Mouse (Mus musculus) lung, embryonic 14.5 days (tissue): ENCODE results near the gene Traf7. TPM values are rescaled to one million over a fixed set of nuclear protein-coding genes. Genes with fewer than 3 reads are reported as not detected.
A peak's percentile ranks its signal among the peaks of the same experiment; 100 is the strongest.

Source experiments
- ATAC-seq: fragments of 200-750 bp; cut with Nextera tagmentation; 2 replicates; pipeline ENCODE4 v1.8.0; 2017; ENCODE audit warnings: mild to moderate bottlenecking, moderate TSS enrichment, moderate library complexity; ENCODE audit not compliant: insufficient read depth
- DNase-seq: peaks from one replicate; pipeline ENCODE4 v3.0.0-alpha.2; 2015
- H3K27ac ChIP-seq: fragments of 300-500 bp; sonication (generic); 2 replicates; pipeline ENCODE4 v1.5.1; 2014; ENCODE audit warnings: low read depth, mild to moderate bottlenecking, moderate library complexity
- H3K27me3 ChIP-seq: fragments of 300-500 bp; sonication (generic); 2 replicates; pipeline ENCODE4 v1.6.1; 2014; ENCODE audit warnings: low read length, control low read depth; ENCODE audit not compliant: insufficient read depth
- H3K36me3 ChIP-seq: fragments of 300-500 bp; sonication (generic); 2 replicates; pipeline ENCODE4 v1.6.1; 2014; ENCODE audit warnings: control low read depth; ENCODE audit not compliant: insufficient read depth
- H3K4me1 ChIP-seq: fragments of 300-500 bp; sonication (generic); 2 replicates; pipeline ENCODE4 v1.6.1; 2014; ENCODE audit warnings: antibody characterized with exemption, control low read depth; ENCODE audit not compliant: insufficient read depth
- H3K4me2 ChIP-seq: fragments of 300-500 bp; sonication (generic); 2 replicates; pipeline ENCODE4 v1.6.1; 2014; ENCODE audit warnings: mild to moderate bottlenecking
- H3K4me3 ChIP-seq: fragments of 300-500 bp; sonication (generic); 2 replicates; pipeline ENCODE4 v1.5.1; 2014; ENCODE audit warnings: low read depth, low read length
- H3K9ac ChIP-seq: fragments of 300-500 bp; sonication (generic); 2 replicates; pipeline ENCODE4 v1.6.1; 2014
- H3K9me3 ChIP-seq: fragments of 300-500 bp; sonication (generic); 2 replicates; pipeline ENCODE4 v1.6.1; 2016; ENCODE audit warnings: low read depth, low read length, control low read depth
- CTCF ChIP-seq: IDR thresholded peaks from 2 replicates; pipeline ENCODE4 v1.5.1; 2016; ENCODE audit warnings: antibody characterized with exemption, low read depth
- WGBS: fragments of 180-500 bp; shearing (Covaris S2); extraction: QIAGEN DNeasy Blood & Tissue Kit; methylation state at CpG from one replicate; pipeline ENCODE4 v1.1.7; 2014; 5-methylcytosine and 5-hydroxymethylcytosine counted together
- polyA plus RNA-seq: library from polyadenylated mRNA; unstranded; fragments of >200 nt; fragmentation: Nextera tagmentation; extraction: Ambion mirVana; gene quantifications from 2 replicates; pipeline ENCODE4 v1.2.1, GENCODE M21; 2014

Gene Traf7
- polyA plus RNA-seq, 1 experiment from 2014 or later = 106 TPM

DNA sequence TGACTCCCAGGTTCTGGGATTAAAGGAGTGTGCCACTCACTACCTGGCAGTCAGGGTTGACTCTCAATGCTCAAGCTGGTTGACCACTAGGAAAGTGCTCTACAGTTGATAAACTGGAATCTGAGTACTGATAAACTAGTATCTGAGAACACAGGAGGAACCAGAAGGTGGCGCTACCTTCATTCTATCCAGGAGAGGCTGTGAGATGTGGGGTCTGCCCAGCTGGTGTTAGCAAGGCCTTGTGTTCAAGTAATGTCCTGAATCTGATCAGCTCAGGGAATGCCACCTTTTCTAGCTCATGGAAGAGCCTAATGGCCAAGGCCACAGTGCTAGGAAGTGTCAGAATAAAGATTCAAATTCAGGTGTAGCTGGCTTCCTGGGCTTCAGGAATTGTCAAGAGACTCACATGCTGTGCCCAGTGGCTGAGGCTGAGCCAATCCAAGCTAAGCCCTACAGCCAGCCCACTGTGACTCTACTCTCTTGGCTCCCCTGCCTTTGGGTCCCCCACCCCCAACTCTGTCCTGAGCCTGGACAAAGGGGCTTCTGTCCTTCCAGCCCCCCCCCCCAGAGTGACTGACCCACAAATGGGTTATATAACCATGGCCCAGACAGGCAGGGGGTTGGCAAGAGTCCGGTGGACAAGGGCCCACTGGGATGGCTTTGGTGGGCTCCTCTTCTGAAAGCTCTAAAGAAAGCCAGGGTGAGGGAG lies 33.0 kb downstream of the Traf7 start:
- Histone ChIP-seq H3K27me3 (peaks cover 5% of the 10 kb centered on the region), H3K9ac (no peak overlapping the region), H3K4me1 (no peaks in the 10 kb centered on the region), H3K4me2 (no peak overlapping the region), H3K36me3 (no peaks in the 10 kb centered on the region), H3K4me3 (no peak overlapping the region), H3K27ac (no peak overlapping the region), H3K9me3 (no peaks in the 10 kb centered on the region)
- WGBS = 37% methylated on average over 2 of the region's 2 CpGs
- TF ChIP-seq CTCF = peak; percentile 70
- ATAC-seq (no peak), DNase-seq (peak; percentile 79)

DNA sequence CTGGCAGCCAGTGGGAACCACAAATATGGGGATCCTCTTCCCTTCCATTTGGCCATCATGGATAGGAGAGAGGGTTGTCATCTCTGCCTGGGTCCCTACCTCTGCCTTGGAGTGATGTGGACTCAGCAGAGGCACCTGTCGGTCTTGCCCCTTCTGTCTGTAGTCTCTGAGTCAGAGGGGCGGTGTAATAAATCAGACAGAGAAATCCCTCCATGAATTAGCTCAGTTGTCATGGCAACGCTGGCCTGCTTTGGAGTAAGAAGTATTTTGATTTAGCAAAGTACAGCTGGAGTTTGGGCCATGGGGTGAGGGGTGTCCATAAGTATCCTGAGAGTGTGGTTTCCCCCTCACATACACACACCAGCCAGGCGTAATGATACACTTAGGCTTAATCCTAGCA lies 37.3 kb downstream of the Traf7 start:
- H3K9me3 ChIP-seq = no peaks in the 10 kb centered on the region
- ATAC-seq (no peak), DNase-seq (peak; percentile 57)
- 0 out of 2 replicates have a peak, but pooled peaks cover 3% of the 10 kb centered on the region for H3K4me1 ChIP-seq
- no peaks in the 10 kb centered on the region for H3K36me3 ChIP-seq
- H3K4me2 ChIP-seq = no peak overlapping the region
- H3K4me3 ChIP-seq = no peak overlapping the region
- 67% methylated on average over 4 of the region's 4 CpGs for WGBS
- H3K27me3 ChIP-seq = peaks cover 32% of the 10 kb centered on the region
- H3K9ac ChIP-seq = no peak overlapping the region
- TF ChIP-seq CTCF = no peak
- no peak overlapping the region for H3K27ac ChIP-seq

DNA sequence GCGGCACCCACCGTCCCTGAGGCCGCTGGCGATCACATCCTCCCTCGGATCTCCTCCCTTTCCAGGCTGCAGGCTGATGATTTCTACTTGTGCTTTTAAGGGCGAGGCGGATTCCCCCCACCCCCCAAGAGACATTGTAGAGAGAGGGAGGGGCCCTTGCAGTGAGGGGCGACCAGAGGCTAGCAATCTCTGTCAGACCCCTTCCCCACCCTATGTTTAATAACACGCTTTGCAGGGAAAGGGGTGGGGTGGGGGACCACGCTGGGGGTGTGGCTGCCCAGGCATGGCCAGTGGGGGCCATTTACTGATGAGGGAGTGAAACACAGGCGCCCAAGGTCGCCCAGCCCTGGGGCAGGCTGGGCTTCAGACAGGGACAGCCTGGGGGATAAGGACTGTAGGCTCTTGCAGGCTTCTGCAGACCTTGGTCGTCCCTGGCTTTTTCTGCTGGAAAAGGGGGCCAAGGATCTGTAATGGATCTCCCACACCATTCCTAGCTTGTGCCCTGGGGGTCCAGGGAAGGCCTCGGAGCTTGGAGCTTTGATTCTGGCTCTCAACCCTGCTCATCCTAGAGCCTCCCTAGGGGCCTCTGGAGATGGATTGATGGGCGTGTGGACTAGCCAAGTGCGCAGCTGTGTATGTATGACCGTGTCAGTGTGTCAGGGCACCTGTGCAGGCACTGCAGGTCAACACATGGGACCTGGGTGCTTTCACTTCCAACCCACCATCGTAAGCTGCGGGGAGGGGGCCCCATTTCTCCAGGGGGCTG lies 38.3 kb downstream of the Traf7 start:
- Histone ChIP-seq H3K9ac (peak overlapping the region; percentile 65), H3K36me3 (no peaks in the 10 kb centered on the region), H3K4me1 (0 out of 2 replicates have a peak, but pooled peaks cover 4% of the 10 kb centered on the region), H3K27ac (no peak overlapping the region), H3K27me3 (peaks cover 32% of the 10 kb centered on the region), H3K4me2 (peak overlapping the region; percentile 100), H3K4me3 (peak overlapping the region; percentile 61), H3K9me3 (no peaks in the 10 kb centered on the region)
- no peak for TF ChIP-seq CTCF
- ATAC-seq (peak; percentile 40; the same call in 1 of the 2 replicates), DNase-seq (no peak)
- WGBS = 19% methylated on average over 19 of the region's 19 CpGs

DNA sequence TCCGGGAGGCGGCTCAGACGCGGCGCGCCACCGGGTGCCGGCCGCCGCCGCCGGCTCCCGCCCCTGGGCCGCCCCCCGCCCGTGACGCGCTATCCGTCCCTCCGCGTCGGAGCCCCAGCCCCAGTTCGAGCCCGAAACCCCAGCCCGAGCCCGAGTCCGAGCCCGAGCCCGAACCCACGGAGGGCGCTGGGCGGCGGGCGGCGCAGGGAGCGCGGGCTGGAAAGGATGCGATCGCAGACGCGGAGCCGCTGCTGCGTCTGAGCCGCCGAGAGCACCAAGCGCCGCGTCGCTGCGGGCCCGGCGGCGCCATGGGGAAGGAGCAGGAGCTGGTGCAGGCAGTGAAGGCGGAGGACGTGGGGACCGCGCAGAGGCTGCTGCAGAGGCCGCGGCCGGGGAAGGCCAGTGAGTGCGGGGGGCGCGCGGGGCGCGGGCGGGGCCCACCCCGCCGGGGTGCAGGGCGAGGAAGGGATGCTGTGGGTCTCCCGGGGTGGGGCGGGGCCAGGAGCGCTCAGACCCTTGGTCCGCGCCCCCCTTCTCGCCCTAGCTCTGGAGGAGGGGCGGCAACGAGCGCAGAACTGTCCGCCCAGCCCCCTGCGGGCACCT lies 39.0 kb downstream of the Traf7 start:
- TF ChIP-seq CTCF = no peak
- H3K27me3 ChIP-seq = peaks cover 32% of the 10 kb centered on the region
- WGBS = under 1% methylated on average over 60 of the region's 81 CpGs
- 0 out of 2 replicates have a peak, but pooled peaks cover 4% of the 10 kb centered on the region for H3K4me1 ChIP-seq
- peak overlapping the region; percentile 100 for H3K4me2 ChIP-seq
- no peak overlapping the region for H3K27ac ChIP-seq
- ATAC-seq = peak; percentile 64
- peak; percentile 62 for DNase-seq
- H3K36me3 ChIP-seq = no peaks in the 10 kb centered on the region
- peak overlapping the region; percentile 61 for H3K4me3 ChIP-seq
- peak overlapping the region; percentile 65 for H3K9ac ChIP-seq
- no peaks in the 10 kb centered on the region for H3K9me3 ChIP-seq

DNA sequence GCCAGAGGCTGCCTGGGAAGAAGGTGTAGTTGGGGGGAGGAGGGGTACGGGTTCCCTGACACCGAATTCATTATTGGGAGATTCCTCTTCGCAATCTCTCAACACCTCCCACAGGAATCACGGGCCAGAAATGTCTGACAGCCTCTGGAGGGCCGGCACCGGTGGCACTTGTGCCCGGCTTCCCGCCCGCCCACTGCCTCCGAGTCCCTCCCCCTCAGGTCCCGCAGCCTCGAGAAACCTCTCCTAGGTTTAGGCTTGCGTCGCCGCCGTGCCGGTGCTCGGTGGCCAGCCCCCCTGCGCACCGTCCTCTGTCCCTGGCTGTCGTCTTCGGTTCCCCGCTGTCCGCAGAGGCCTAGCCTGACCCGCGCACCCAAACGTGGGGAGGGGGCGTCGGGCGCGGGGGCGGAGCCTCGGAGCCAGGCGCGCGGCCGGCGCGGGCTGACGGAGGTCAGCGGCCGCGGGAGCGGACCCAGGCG lies 39.5 kb downstream of the Traf7 start, which contains the start of gene Caskin1:
TSS of gene Caskin1 (plus strand) at position 416 of the 476 bp plus-strand sequence.
- peak within 1 kb of the TSS; percentile 100 for H3K4me2 ChIP-seq
- H3K4me3 ChIP-seq = peak within 1 kb of the TSS; percentile 61
- TF ChIP-seq CTCF = no peak
- 0 out of 2 replicates have a peak, but pooled peaks cover 4% of the 10 kb centered on the region for H3K4me1 ChIP-seq
- DNase-seq (peak; percentile 38), ATAC-seq (peak; percentile 35; the same call in 1 of the 2 replicates)
- 1% methylated on average over 32 of the region's 45 CpGs for WGBS
- H3K36me3 ChIP-seq = no peaks in the 10 kb centered on the region
- H3K27ac ChIP-seq = no peak within 1 kb of the TSS
- no peaks in the 10 kb centered on the region for H3K9me3 ChIP-seq
- H3K9ac ChIP-seq = peak within 1 kb of the TSS; percentile 65
- H3K27me3 ChIP-seq = peaks cover 32% of the 10 kb centered on the region

DNA sequence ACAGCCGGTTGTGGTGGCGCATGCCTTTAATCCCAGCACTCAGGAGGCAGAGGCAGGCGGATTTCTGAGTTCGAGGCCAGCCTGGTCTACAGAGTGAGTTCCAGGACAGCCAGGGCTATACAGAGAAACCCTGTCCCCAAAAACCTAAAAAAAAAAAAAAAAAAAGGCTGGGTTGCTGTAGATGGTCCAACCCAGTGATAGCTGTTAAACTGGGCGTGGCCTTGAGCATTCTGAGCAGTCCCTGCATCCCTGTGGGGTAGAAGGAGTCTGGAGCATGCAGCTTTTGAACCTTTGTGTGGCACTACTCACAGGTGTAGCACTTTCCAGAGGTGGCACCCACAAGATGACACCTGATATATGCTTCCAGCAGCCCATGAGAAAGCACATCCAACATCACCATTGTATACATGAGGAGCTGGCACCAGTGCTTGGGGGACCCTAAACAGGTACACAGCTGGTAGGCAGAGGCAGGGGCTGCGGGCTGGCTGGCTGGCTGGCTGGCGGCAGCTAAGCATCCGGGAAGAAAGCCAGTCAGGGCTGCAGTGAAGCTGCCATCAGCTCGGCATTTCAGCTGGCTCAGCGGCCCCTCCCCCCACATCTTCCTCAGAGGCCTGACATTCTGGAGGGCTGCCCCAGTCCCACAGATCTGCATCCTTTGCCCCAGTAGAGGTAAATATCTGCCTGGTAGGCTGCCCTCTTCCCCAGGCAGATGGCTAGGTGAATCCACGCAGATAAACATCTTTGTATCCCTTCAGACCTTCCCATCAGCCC lies 42.5 kb downstream of the Traf7 start:
- H3K36me3 ChIP-seq = no peaks in the 10 kb centered on the region
- H3K4me2 ChIP-seq = no peak overlapping the region
- no peak overlapping the region for H3K9ac ChIP-seq

More for the DNA sequence above, 42.5 kb downstream of the Traf7 start:
- ATAC-seq = no peak
- Histone ChIP-seq H3K27ac (no peak overlapping the region), H3K4me3 (no peak overlapping the region), H3K4me1 (0 out of 2 replicates have a peak, but pooled peaks cover 4% of the 10 kb centered on the region), H3K9me3 (no peaks in the 10 kb centered on the region), H3K27me3 (peaks cover 32% of the 10 kb centered on the region)
- no peak for TF ChIP-seq CTCF
- DNase-seq = peak; percentile 60
- WGBS = 41% methylated on average over 11 of the region's 11 CpGs
